Comparison of ENCODE assay signal across 10 mouse cellular contexts in the genomic region with DNA sequence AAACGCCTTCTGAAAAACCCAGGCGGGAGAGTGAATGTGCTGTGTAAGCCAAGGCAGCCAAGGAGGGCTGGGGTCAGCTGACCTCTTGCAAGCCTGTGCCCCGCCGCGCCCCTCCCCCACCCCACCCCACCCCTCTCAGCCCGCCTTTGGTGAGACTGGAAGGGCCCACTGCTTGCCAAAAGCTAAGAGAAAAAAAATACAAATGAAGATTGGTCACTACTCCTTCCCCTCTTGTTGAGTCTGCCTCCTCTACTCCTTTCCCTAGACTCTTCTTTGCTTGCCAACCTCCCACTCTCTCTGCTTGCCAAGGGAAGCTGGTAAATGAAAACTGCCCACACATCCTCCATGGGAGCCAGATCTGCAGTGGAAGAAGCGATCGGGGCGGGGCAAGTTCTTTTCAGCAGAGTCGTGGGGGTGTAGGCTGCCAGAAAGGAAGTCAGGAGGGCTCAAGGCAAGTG. TPM values are rescaled to one million over a fixed set of nuclear protein-coding genes. Genes with fewer than 3 reads are reported as not detected.
DNase-seq lines count a peak whose midpoint lies in the region; ATAC-seq and TF ChIP-seq lines count a peak whose summit lies in the region.
"Had no signal": no experiment of that assay in that cellular context is flagged by ENCODE, and none has a peak within 500 bp of the region (broad histone marks: within the 10 kb centered on the region; RNA-seq: fewer than 3 reads in every experiment).

No protein-coding gene starts in this region.

- WGBS in limb, embryonic 13.5 days = 21% methylated on average over 6 of the region's 10 CpGs

- DNase-seq in gastrocnemius, adult 2 months = no peak
- DNase-seq in gastrocnemius, postnatal 10 days = no peak
- DNase-seq in cerebellum, adult 9-10 months = peak; percentile 28
- peak; percentile 12 for DNase-seq in forelimb bud, embryonic 11.5 days (ENCODE audit: low read depth, low spot score)
- peak; percentile 6 for DNase-seq in induced T-regulatory cell, adult 2 months (ENCODE audit: low read depth)
- peak; percentile 24 for DNase-seq in retina, embryonic 14.5 days (ENCODE audit: low spot score)

- no peak overlapping the region for H3K9ac ChIP-seq in limb, embryonic 13.5 days

- peak overlapping the region; percentile 47 for H3K4me2 ChIP-seq in limb, embryonic 13.5 days (replicated peaks)

- peaks cover 20% of the 10 kb centered on the region; the same call in 1 of the 2 replicates for H3K27me3 ChIP-seq in limb, embryonic 13.5 days

- no peaks in the 10 kb centered on the region; the same call in 1 of the 2 replicates for H3K4me1 ChIP-seq in limb, embryonic 13.5 days

- intact Hi-C loops in gastrocnemius, adult 2 months (cut with DNase I) = no loop called here

- peak; percentile 68; the same call in 1 of the 2 replicates for ATAC-seq in limb, embryonic 13.5 days (ENCODE audit: low FRiP score, low read depth)
- no peak for ATAC-seq in erythroblast, adult 5-6 weeks (replicated peaks; ENCODE audit: low FRiP score, poor library complexity, severe bottlenecking)

- H3K36me3 ChIP-seq in limb, embryonic 13.5 days = no peaks in the 10 kb centered on the region

- peak overlapping the region; percentile 64 for H3K4me3 ChIP-seq in gastrocnemius, adult 2 months
- no peak overlapping the region for H3K4me3 ChIP-seq in limb, embryonic 13.5 days

- no peak for TF ChIP-seq CTCF in gastrocnemius, adult 2 months (IDR thresholded peaks at IDR 0.05)

- no peak overlapping the region for H3K27ac ChIP-seq in gastrocnemius, adult 2 months
- H3K27ac ChIP-seq in limb, embryonic 13.5 days = no peak overlapping the region

- no peaks in the 10 kb centered on the region for H3K9me3 ChIP-seq in limb, embryonic 13.5 days

RNA-seq across cellular contexts. Expression of gene Usp51, which starts 32.0 kb away (rescaled TPM):
- not detected for total RNA-seq in gastrocnemius, adult 2 months (2021)
- under 1 TPM; 0.14 to 0.29 TPM for total RNA-seq in gastrocnemius, postnatal 10 days (2021)
- 1.9 and 2.2 TPM in 2 replicates for polyA plus RNA-seq in limb, embryonic 13.5 days (2015; fragmentation: Nextera tagmentation; extraction: Ambion mirVana)
- total RNA-seq in erythroblast, adult 5-6 weeks (2015; ENCODE audit: low replicate concordance) = not detected in 2 replicates
- total RNA-seq in erythroblast, adult 5-6 weeks (2017; ENCODE audit: low replicate concordance) = not detected in 2 replicates
- total RNA-seq: hematopoietic stem cell, adult 5-6 weeks had no signal
- polyA plus RNA-seq: C2C12 had no signal

Comparison
In these comparisons a context has a peak if more than half of its experiments do, and no peak if none do; other contexts are left out.
1. DNase-seq: peak in cerebellum, adult 9-10 months (single experiment), forelimb bud, embryonic 11.5 days (single experiment), induced T-regulatory cell, adult 2 months (single experiment) and retina, embryonic 14.5 days (single experiment); none in gastrocnemius, adult 2 months (single experiment) and gastrocnemius, postnatal 10 days (single experiment).